Mouse (Mus musculus) stomach, adult 2 months (tissue): Measurements from ENCODE around the gene Slc5a3. TPM values are rescaled to one million over a fixed set of nuclear protein-coding genes. Genes with fewer than 3 reads are reported as not detected.

Source experiments
- polyA plus RNA-seq: library from polyadenylated mRNA; depleted of rRNA; stranded (reverse); fragments of >200 nt; gene quantifications from 2 replicates; pipeline ENCODE4 v1.2.3, GENCODE M21; 2012; rRNA removed

Gene Slc5a3
- polyA plus RNA-seq, result 0.09 and 0.18 TPM in 2 replicates

GRCm38 (mm10) chr16:92057852-92058643 lies at the start of gene Slc5a3, which contains the start of the genes Mrps6 and Gm49711:
Gene Slc5a3 (plus strand): TSS chr16:92058322.
Gene Mrps6 (plus strand): TSS chr16:92058270.
Gene Gm49711 (plus strand): TSS chr16:92058316.

Other genes with a start within 250 kb of the Slc5a3 start
- 7.6 and 14.1 TPM in 2 replicates for gene Mrps6, start 52 bp upstream of the Slc5a3 start, polyA plus RNA-seq
- gene Gm49711, start within 50 bp of the Slc5a3 start, polyA plus RNA-seq, result not detected in 2 replicates
- gene Kcne2, start 234.1 kb downstream of the Slc5a3 start, polyA plus RNA-seq, result 7.5 and 11.4 TPM in 2 replicates
- gene Smim11, start 243.0 kb downstream of the Slc5a3 start, polyA plus RNA-seq, result 27.6 and 29.1 TPM in 2 replicates